Mouse (Mus musculus) cerebellum, adult 2 months (tissue): ENCODE results near the gene Mrto4. TPM values are rescaled to one million over a fixed set of nuclear protein-coding genes. Genes with fewer than 3 reads are reported as not detected.

Experiments
- DNase-seq, 2 experiments: peaks; one replicate each; pipeline ENCODE4 v3.0.0; 2021
- H3K27ac ChIP-seq: fragments of 200-500 bp; 2 replicates; pipeline ENCODE4 v1.5.1; 2012; ENCODE audit warnings: low read length, control low read depth, inconsistent platforms; ENCODE audit not compliant: insufficient read depth
- H3K27me3 ChIP-seq: fragments of 200-500 bp; 2 replicates; pipeline ENCODE4 v1.6.1; 2012; ENCODE audit warnings: inconsistent platforms, mild to moderate bottlenecking, low read length, moderate library complexity; ENCODE audit not compliant: control insufficient read depth, insufficient read depth
- H3K4me1 ChIP-seq: fragments of 200-500 bp; 2 replicates; pipeline ENCODE4 v1.6.1; 2011; ENCODE audit warnings: low read length; ENCODE audit not compliant: control insufficient read depth, insufficient read depth
- H3K4me3 ChIP-seq: fragments of 200-500 bp; replicated peaks from 2 replicates; pipeline ENCODE3; 2011; ENCODE audit warnings: mild to moderate bottlenecking, low read depth, low read length, control low read depth; ENCODE audit not compliant: insufficient read depth
- CTCF ChIP-seq: fragments of 200-500 bp; IDR thresholded peaks from 2 replicates; pipeline ENCODE4 v1.5.1; 2011; ENCODE audit warnings: low read depth, mild to moderate bottlenecking, control low read depth, low read length, moderate library complexity, borderline replicate concordance; ENCODE audit not compliant: insufficient read depth
- POLR2A ChIP-seq: fragments of 200-500 bp; IDR thresholded peaks from 2 replicates; pipeline ENCODE4 v1.6.1; 2011; ENCODE audit warnings: low read length, control low read depth, borderline replicate concordance; ENCODE audit not compliant: insufficient read depth
- WGBS: fragments of 180-500 bp; shearing (Covaris S2); methylation state at CpG from one replicate; pipeline ENCODE4 v1.1.7; 2018; 5-methylcytosine and 5-hydroxymethylcytosine counted together
- polyA plus RNA-seq: library from polyadenylated mRNA; depleted of rRNA; stranded (reverse); fragments of >200 nt; gene quantifications from 2 replicates; pipeline ENCODE4 v1.2.3, GENCODE M21; 2012

Gene Mrto4
- polyA plus RNA-seq, 1 experiment = 56.4 TPM

GRCm38 (mm10) chr4:139338145-139338544, 14.2 kb downstream of the Mrto4 start:
- TF ChIP-seq CTCF (no peak), POLR2A (no peak)
- Histone ChIP-seq H3K27me3 (no peaks in the 10 kb centered on the region), H3K4me1 (no peaks in the 10 kb centered on the region), H3K4me3 (no peak overlapping the region), H3K27ac (no peak overlapping the region)
- WGBS = 52% methylated on average over 33 of the region's 33 CpGs
- DNase-seq = no peak

GRCm38 (mm10) chr4:139336822-139337483, 15.4 kb downstream of the Mrto4 start:
- H3K4me1 ChIP-seq = no peaks in the 10 kb centered on the region
- 25% methylated on average over 24 of the region's 24 CpGs for WGBS
- TF ChIP-seq CTCF = peak; percentile 87
- TF ChIP-seq POLR2A = no peak

GRCm38 (mm10) chr4:139335507-139335906, 16.9 kb downstream of the Mrto4 start:
- no peak for DNase-seq
- Histone ChIP-seq H3K4me3 (no peak overlapping the region), H3K27me3 (no peaks in the 10 kb centered on the region), H3K27ac (no peak overlapping the region), H3K4me1 (no peaks in the 10 kb centered on the region)
- WGBS = 59% methylated on average over 7 of the region's 7 CpGs
- TF ChIP-seq POLR2A (no peak), CTCF (no peak)

More at GRCm38 (mm10) chr4:139336822-139337483, 15.4 kb downstream of the Mrto4 start:
- Histone ChIP-seq H3K27ac (no peak overlapping the region), H3K4me3 (no peak overlapping the region), H3K27me3 (no peaks in the 10 kb centered on the region)
- DNase-seq = peak; percentile 56 to 72

GRCm38 (mm10) chr4:139334631-139335295, 17.6 kb downstream of the Mrto4 start:
- Histone ChIP-seq H3K4me1 (no peaks in the 10 kb centered on the region), H3K27me3 (no peaks in the 10 kb centered on the region), H3K27ac (no peak overlapping the region), H3K4me3 (no peak overlapping the region)
- DNase-seq = no peak
- whole genome bisulfite sequencing = 62% methylated on average over 8 of the region's 9 CpGs
- TF ChIP-seq POLR2A (no peak), CTCF (no peak)

GRCm38 (mm10) chr4:139330605-139331004, 21.8 kb downstream of the Mrto4 start:
- DNase-seq = peak in 1 of 2 experiments; percentile 27
- H3K27ac ChIP-seq = no peak overlapping the region
- H3K27me3 ChIP-seq = no peaks in the 10 kb centered on the region
- H3K4me1 ChIP-seq = no peaks in the 10 kb centered on the region
- TF ChIP-seq POLR2A (no peak), CTCF (peak; percentile 55; the same call in 1 of the 2 replicates)
- H3K4me3 ChIP-seq = no peak overlapping the region
- 14% methylated on average over 10 of the region's 10 CpGs for WGBS

- Histone ChIP-seq H3K4me3 (no peak overlapping the region), H3K27me3 (no peaks in the 10 kb centered on the region), H3K4me1 (no peaks in the 10 kb centered on the region), H3K27ac (no peak overlapping the region)
- no peak for TF ChIP-seq CTCF
- no peak for TF ChIP-seq POLR2A
- no peak for DNase-seq
- 93% methylated on average over 4 of the region's 4 CpGs for WGBS
Measured at GRCm38 (mm10) chr4:139319740-139320139, 32.6 kb downstream of the Mrto4 start.

- Histone ChIP-seq H3K27me3 (no peaks in the 10 kb centered on the region), H3K4me1 (no peaks in the 10 kb centered on the region), H3K27ac (no peak overlapping the region), H3K4me3 (no peak overlapping the region)
- no peak for TF ChIP-seq POLR2A
- TF ChIP-seq CTCF = no peak
- 91% methylated on average over 11 of the region's 11 CpGs for WGBS
- no peak for DNase-seq
Measured at GRCm38 (mm10) chr4:139318449-139318848, 33.9 kb downstream of the Mrto4 start.

GRCm38 (mm10) chr4:139312632-139313031, 39.7 kb downstream of the Mrto4 start:
- H3K27me3 ChIP-seq = no peaks in the 10 kb centered on the region
- H3K27ac ChIP-seq = no peak overlapping the region
- DNase-seq = no peak
- 65% methylated on average over 4 of the region's 4 CpGs for WGBS
- no peak overlapping the region for H3K4me3 ChIP-seq
- peak; percentile 39; the same call in 1 of the 2 replicates for TF ChIP-seq CTCF
- TF ChIP-seq POLR2A = no peak
- peaks cover 27% of the 10 kb centered on the region for H3K4me1 ChIP-seq
